Mouse (Mus musculus): ENCODE results near the gene Gpr156.

- TF ChIP-seq CTCF (IDR thresholded peaks at IDR 0.05; ENCODE audit: low read depth) (no peak), EP300 (optimal IDR thresholded peaks at IDR 0.05) (no peak)
These were observed 17.5 kb upstream of the Gpr156 start for GRCm38 (mm10) chr16:37898790-37899189.
